Mouse (Mus musculus) forebrain, embryonic 13.5 days (tissue): ENCODE measurements around the gene Tmem151b. TPM values are rescaled to one million over a fixed set of nuclear protein-coding genes. Genes with fewer than 3 reads are reported as not detected.

Source experiments
- ATAC-seq: fragments of 200-750 bp; cut with Nextera tagmentation; 2 replicates; pipeline ENCODE4 v1.8.0; 2017
- H3K27ac ChIP-seq: fragments of 300-500 bp; sonication (generic); 2 replicates; pipeline ENCODE4 v1.5.1; 2015; ENCODE audit warnings: inconsistent platforms, mild to moderate bottlenecking, moderate library complexity
- H3K27me3 ChIP-seq: fragments of 300-500 bp; sonication (generic); 2 replicates; pipeline ENCODE4 v1.6.1; 2015; ENCODE audit warnings: mild to moderate bottlenecking, inconsistent platforms
- H3K36me3 ChIP-seq: fragments of 300-500 bp; sonication (generic); 2 replicates; pipeline ENCODE4 v1.6.1; 2015; ENCODE audit warnings: mild to moderate bottlenecking, inconsistent platforms; ENCODE audit not compliant: poor library complexity, severe bottlenecking
- H3K4me1 ChIP-seq: fragments of 300-500 bp; sonication (generic); 2 replicates; pipeline ENCODE4 v1.6.1; 2015; ENCODE audit warnings: inconsistent platforms
- H3K4me2 ChIP-seq: fragments of 300-500 bp; sonication (generic); 2 replicates; pipeline ENCODE4 v1.6.1; 2015; ENCODE audit warnings: inconsistent platforms, mild to moderate bottlenecking, moderate library complexity
- H3K4me3 ChIP-seq: fragments of 300-500 bp; sonication (generic); 2 replicates; pipeline ENCODE4 v1.5.1; 2015; ENCODE audit warnings: mild to moderate bottlenecking, inconsistent platforms
- H3K9ac ChIP-seq: fragments of 300-500 bp; sonication (generic); 2 replicates; pipeline ENCODE4 v1.6.1; 2015; ENCODE audit warnings: mild to moderate bottlenecking, inconsistent platforms
- H3K9me3 ChIP-seq: fragments of 300-500 bp; sonication (generic); replicated peaks from 2 replicates; pipeline ENCODE4 v1.6.1; 2016; ENCODE audit warnings: inconsistent platforms
- WGBS: fragments of 180-500 bp; shearing (Covaris S2); methylation state at CpG from one replicate; pipeline ENCODE4 v1.1.7; 2015; 5-methylcytosine and 5-hydroxymethylcytosine counted together
- polyA plus RNA-seq: library from polyadenylated mRNA; unstranded; fragments of >200 nt; fragmentation: Nextera tagmentation; extraction: Ambion mirVana; gene quantifications from 2 replicates; pipeline ENCODE4 v1.2.1, GENCODE M21; 2015

Gene Tmem151b
- polyA plus RNA-seq, 1 experiment from 2014 or later = 23.1 TPM

GRCm38 (mm10) chr17:45557246-45557824, 7.9 kb upstream of the Tmem151b start:
- H3K27ac ChIP-seq = no peak overlapping the region
- H3K9ac ChIP-seq = no peak overlapping the region
- ATAC-seq = no peak
- no peaks in the 10 kb centered on the region for H3K36me3 ChIP-seq
- H3K4me2 ChIP-seq = no peak overlapping the region
- H3K4me1 ChIP-seq = peaks cover 18% of the 10 kb centered on the region
- 78% methylated on average over 5 of the region's 7 CpGs for WGBS
- H3K9me3 ChIP-seq = no peaks in the 10 kb centered on the region
- peaks cover 19% of the 10 kb centered on the region for H3K27me3 ChIP-seq
- no peak overlapping the region for H3K4me3 ChIP-seq

DNA sequence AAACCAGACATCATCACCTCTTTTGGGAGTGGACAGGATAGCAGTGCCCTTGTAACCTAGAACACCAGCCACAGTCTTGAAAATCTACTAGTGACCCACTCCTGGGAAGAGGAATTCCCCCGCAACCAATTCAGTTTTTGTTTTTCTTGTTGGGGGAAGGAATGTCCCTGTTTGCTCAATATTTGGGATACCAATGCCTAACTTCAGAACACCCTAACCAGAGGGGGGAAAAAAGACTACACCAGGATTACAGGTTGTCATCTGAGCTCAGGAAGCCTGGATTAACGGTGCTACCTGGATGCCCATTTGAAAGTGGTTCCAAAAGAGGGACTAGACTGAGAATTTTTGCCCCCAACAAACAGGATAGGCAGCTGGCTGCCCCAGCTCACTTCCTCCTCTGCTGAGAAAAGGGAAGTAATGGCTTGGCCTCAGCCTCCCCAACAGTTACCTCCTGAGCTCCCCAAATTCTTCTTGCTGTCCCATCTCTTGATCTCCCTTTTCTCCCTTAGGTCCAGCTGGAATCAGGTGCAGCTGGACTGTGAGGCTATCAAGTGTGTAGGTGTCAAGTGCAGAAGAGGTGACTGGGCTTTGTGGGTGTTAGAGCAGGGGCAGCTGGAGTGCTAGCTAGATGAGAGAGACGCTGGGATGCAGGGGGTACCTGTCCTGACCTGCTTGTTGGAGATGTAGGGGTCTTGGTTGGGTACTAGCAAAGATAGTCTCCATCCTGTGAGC, 7.2 kb upstream of the Tmem151b start:
- no peaks in the 10 kb centered on the region for H3K9me3 ChIP-seq
- peak overlapping the region; percentile 86 for H3K4me2 ChIP-seq
- no peak for ATAC-seq
- H3K27ac ChIP-seq = no peak overlapping the region
- H3K9ac ChIP-seq = peak overlapping the region; percentile 75
- peaks cover 21% of the 10 kb centered on the region for H3K4me1 ChIP-seq
- H3K4me3 ChIP-seq = peak overlapping the region; percentile 71
- 83% methylated on average over 3 of the region's 3 CpGs for WGBS
- peaks cover 19% of the 10 kb centered on the region for H3K27me3 ChIP-seq
- H3K36me3 ChIP-seq = no peaks in the 10 kb centered on the region

- Histone ChIP-seq H3K9me3 (no peaks in the 10 kb centered on the region), H3K27ac (no peak overlapping the region), H3K4me3 (peak overlapping the region; percentile 71), H3K4me1 (peaks cover 24% of the 10 kb centered on the region), H3K9ac (peak overlapping the region; percentile 75), H3K27me3 (peaks cover 19% of the 10 kb centered on the region), H3K36me3 (no peaks in the 10 kb centered on the region), H3K4me2 (peak overlapping the region; percentile 86)
- no peak; the same call in 1 of the 2 replicates for ATAC-seq
- 4% methylated on average over 14 of the region's 14 CpGs for WGBS
Measured at GRCm38 (mm10) chr17:45556107-45556489, 6.6 kb upstream of the Tmem151b start.

GRCm38 (mm10) chr17:45555452-45556106, 6.1 kb upstream of the Tmem151b start, which contains the start of gene Nfkbie:
Nfkbie (plus strand) TSS chr17:45555703.
- Histone ChIP-seq H3K36me3 (no peaks in the 10 kb centered on the region), H3K4me1 (peaks cover 28% of the 10 kb centered on the region), H3K27ac (no peak within 1 kb of the TSS), H3K9me3 (no peaks in the 10 kb centered on the region), H3K4me2 (peak within 1 kb of the TSS; percentile 86), H3K4me3 (peak within 1 kb of the TSS; percentile 71), H3K27me3 (peaks cover 19% of the 10 kb centered on the region), H3K9ac (peak within 1 kb of the TSS; percentile 75)
- under 1% methylated on average over 44 of the region's 45 CpGs for WGBS
- peak; percentile 75 for ATAC-seq

- Histone ChIP-seq H3K9me3 (no peaks in the 10 kb centered on the region), H3K27me3 (peaks cover 19% of the 10 kb centered on the region), H3K9ac (no peak overlapping the region), H3K4me1 (peaks cover 38% of the 10 kb centered on the region), H3K27ac (no peak overlapping the region), H3K4me2 (no peak overlapping the region), H3K36me3 (no peaks in the 10 kb centered on the region), H3K4me3 (no peak overlapping the region)
- ATAC-seq = no peak
- WGBS = 47% methylated on average over 1 of the region's 1 CpGs
Measured at GRCm38 (mm10) chr17:45554420-45554819, 4.9 kb upstream of the Tmem151b start.

GRCm38 (mm10) chr17:45553065-45553464, 3.6 kb upstream of the Tmem151b start:
- Histone ChIP-seq H3K9ac (no peak overlapping the region), H3K4me1 (peaks cover 46% of the 10 kb centered on the region), H3K4me3 (no peak overlapping the region), H3K9me3 (no peaks in the 10 kb centered on the region), H3K4me2 (no peak overlapping the region), H3K27me3 (peaks cover 20% of the 10 kb centered on the region), H3K27ac (no peak overlapping the region), H3K36me3 (no peaks in the 10 kb centered on the region)
- ATAC-seq = no peak
- 87% methylated on average over 3 of the region's 3 CpGs for WGBS

GRCm38 (mm10) chr17:45551816-45552451, 2.5 kb upstream of the Tmem151b start:
- H3K4me2 ChIP-seq = no peak overlapping the region
- 2% methylated on average over 8 of the region's 8 CpGs for WGBS
- ATAC-seq = peak; percentile 23
- H3K27me3 ChIP-seq = peaks cover 27% of the 10 kb centered on the region
- 0 out of 2 replicates have a peak overlapping the region, but pooled peaks have one; percentile 40 for H3K9ac ChIP-seq
- peaks cover 54% of the 10 kb centered on the region for H3K4me1 ChIP-seq
- no peak overlapping the region for H3K4me3 ChIP-seq
- H3K9me3 ChIP-seq = no peaks in the 10 kb centered on the region
- peaks cover under 1% of the 10 kb centered on the region for H3K36me3 ChIP-seq
- no peak overlapping the region for H3K27ac ChIP-seq

GRCm38 (mm10) chr17:45551249-45551796, 1.8 kb upstream of the Tmem151b start:
- H3K4me1 ChIP-seq = peaks cover 48% of the 10 kb centered on the region
- H3K9me3 ChIP-seq = no peaks in the 10 kb centered on the region
- ATAC-seq = no peak
- H3K4me2 ChIP-seq = no peak overlapping the region
- H3K9ac ChIP-seq = no peak overlapping the region
- 52% methylated on average over 7 of the region's 7 CpGs for WGBS
- H3K27ac ChIP-seq = peak overlapping the region; percentile 36; the same call in 1 of the 2 replicates
- peaks cover 7% of the 10 kb centered on the region for H3K36me3 ChIP-seq
- H3K27me3 ChIP-seq = peaks cover 27% of the 10 kb centered on the region
- no peak overlapping the region for H3K4me3 ChIP-seq

GRCm38 (mm10) chr17:45550253-45550652, 776 bp upstream of the Tmem151b start:
- Histone ChIP-seq H3K9me3 (no peaks in the 10 kb centered on the region), H3K4me2 (peak overlapping the region; percentile 74), H3K27ac (no peak overlapping the region), H3K27me3 (peaks cover 34% of the 10 kb centered on the region), H3K36me3 (peaks cover 18% of the 10 kb centered on the region), H3K4me3 (peak overlapping the region; percentile 86), H3K4me1 (peaks cover 49% of the 10 kb centered on the region), H3K9ac (peak overlapping the region; percentile 98; the same call in 1 of the 2 replicates)
- no peak for ATAC-seq
- WGBS = 37% methylated on average over 5 of the region's 5 CpGs

DNA sequence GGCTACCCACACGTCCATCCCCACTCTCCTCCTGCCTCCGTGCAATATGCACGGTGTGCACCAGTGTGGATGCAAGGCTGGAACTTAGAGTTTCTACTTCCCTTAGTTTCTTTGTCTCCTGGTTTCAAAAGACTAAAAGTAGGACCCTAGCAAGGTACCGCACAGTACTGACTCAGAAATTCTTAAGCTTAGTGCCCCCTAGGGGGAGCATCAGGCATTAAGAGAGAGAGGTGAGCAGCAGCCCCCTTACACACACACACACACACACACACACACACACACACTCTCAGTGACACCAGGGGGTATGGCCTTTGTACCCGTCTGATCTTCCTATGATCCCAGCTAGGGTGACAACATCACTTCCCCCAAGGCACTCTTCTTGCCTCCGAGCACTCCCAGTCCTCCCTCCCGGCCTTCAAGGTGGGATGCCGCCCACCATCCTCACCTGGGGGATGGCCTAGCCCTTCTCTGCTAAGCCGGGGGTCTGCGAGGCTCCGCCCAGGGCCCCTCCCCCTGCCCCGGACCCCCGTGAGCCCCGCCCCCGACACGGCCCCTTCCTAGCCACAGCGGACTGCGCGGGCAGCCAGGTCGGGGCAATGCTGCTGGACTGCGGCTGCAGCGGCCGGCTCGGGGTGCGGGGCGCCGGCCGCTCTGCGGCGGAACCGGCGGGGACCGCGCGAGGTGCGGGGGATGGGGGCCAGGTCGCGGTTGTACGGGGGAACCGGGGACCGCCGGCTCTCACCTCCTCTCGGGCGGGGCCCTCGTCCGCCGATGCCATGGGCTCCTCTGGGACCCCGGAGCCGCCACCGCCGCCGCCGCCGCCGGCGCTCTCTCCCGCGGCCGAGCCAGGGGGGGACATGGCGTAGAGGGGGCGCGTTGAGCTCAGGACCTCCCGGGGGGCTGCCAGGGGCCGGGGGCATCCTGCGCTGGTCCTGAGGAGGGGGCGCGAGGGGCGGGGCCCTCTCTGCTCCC, 650 bp downstream of the Tmem151b start:
- peak; percentile 60 for ATAC-seq
- Histone ChIP-seq H3K4me2 (peak overlapping the region; percentile 74), H3K27ac (peak overlapping the region; percentile 93), H3K9ac (peak overlapping the region; percentile 98), H3K4me3 (peak overlapping the region; percentile 86), H3K4me1 (peaks cover 59% of the 10 kb centered on the region), H3K9me3 (no peaks in the 10 kb centered on the region), H3K27me3 (peaks cover 42% of the 10 kb centered on the region), H3K36me3 (peaks cover 27% of the 10 kb centered on the region)
- 5% methylated on average over 22 of the region's 68 CpGs for WGBS
